Mouse (Mus musculus) limb, embryonic 11.5 days (tissue): ENCODE measurements at regions not wholly inside any gene's neighbourhood (a gene's known extent, or its start where the extent isn't known, plus 50 kb on each side); places are given as distances from the start of the nearest gene placed in this dataset.
A peak's percentile ranks its signal among the peaks of the same experiment; 100 is the strongest.
"Not testable (repeated sequence)": the region's sequence is repeated elsewhere in the genome, so short reads cannot be mapped to it uniquely, and the experiment has no call there.

Experiments
- ATAC-seq: fragments of 200-750 bp; cut with Nextera tagmentation; 2 replicates; pipeline ENCODE4 v1.8.0; 2017; ENCODE audit warnings: low read depth; ENCODE audit not compliant: insufficient number of reproducible peaks, low FRiP score, low TSS enrichment
- DNase-seq: peaks from one replicate; pipeline ENCODE4 v3.0.0-alpha.2; 2015; ENCODE audit warnings: low spot score
- H3K27ac ChIP-seq: fragments of 300-500 bp; sonication (generic); replicated peaks from 2 replicates; pipeline ENCODE4 v1.5.1; 2014; ENCODE audit warnings: low read depth, mild to moderate bottlenecking, low read length
- H3K27me3 ChIP-seq: fragments of 300-500 bp; sonication (generic); 2 replicates; pipeline ENCODE4 v1.6.1; 2014; ENCODE audit warnings: mild to moderate bottlenecking, low read length, mixed read lengths; ENCODE audit not compliant: control insufficient read depth, insufficient read depth
- H3K36me3 ChIP-seq: fragments of 300-500 bp; sonication (generic); 2 replicates; pipeline ENCODE4 v1.6.1; 2014; ENCODE audit warnings: mild to moderate bottlenecking, low read length, moderate library complexity, mixed read lengths; ENCODE audit not compliant: control insufficient read depth, insufficient read depth
- H3K4me1 ChIP-seq: fragments of 300-500 bp; sonication (generic); 2 replicates; pipeline ENCODE4 v1.6.1; 2014; ENCODE audit warnings: low read length, mixed read lengths; ENCODE audit not compliant: control insufficient read depth, insufficient read depth
- H3K4me2 ChIP-seq: fragments of 300-500 bp; sonication (generic); 2 replicates; pipeline ENCODE4 v1.6.1; 2014; ENCODE audit warnings: low read depth, mild to moderate bottlenecking, moderate library complexity; ENCODE audit not compliant: severe bottlenecking
- H3K4me3 ChIP-seq: fragments of 300-500 bp; sonication (generic); 2 replicates; pipeline ENCODE4 v1.5.1; 2014; ENCODE audit warnings: low read depth, low read length
- H3K9ac ChIP-seq: fragments of 300-500 bp; sonication (generic); 2 replicates; pipeline ENCODE4 v1.6.1; 2014; ENCODE audit warnings: mild to moderate bottlenecking, low read length
- H3K9me3 ChIP-seq: fragments of 300-500 bp; sonication (generic); 2 replicates; pipeline ENCODE4 v1.6.1; 2016; ENCODE audit warnings: low read length; ENCODE audit not compliant: control insufficient read depth
- WGBS: fragments of 180-500 bp; shearing (Covaris S2); extraction: QIAGEN DNeasy Blood & Tissue Kit; methylation state at CpG from one replicate; pipeline ENCODE4 v1.1.7; 2014; 5-methylcytosine and 5-hydroxymethylcytosine counted together

GRCm38 (mm10) chr6:24301681-24302080 is 133.8 kb upstream of the Slc13a1 start:
- H3K9ac ChIP-seq = no peak overlapping the region
- H3K9me3 ChIP-seq = no peaks in the 10 kb centered on the region
- H3K27ac ChIP-seq = no peak overlapping the region
- 78% methylated on average over 4 of the region's 4 CpGs for WGBS
- no peaks in the 10 kb centered on the region for H3K27me3 ChIP-seq
- no peak overlapping the region for H3K4me2 ChIP-seq
- no peak overlapping the region for H3K4me3 ChIP-seq
- H3K4me1 ChIP-seq = no peaks in the 10 kb centered on the region
- DNase-seq (no peak), ATAC-seq (no peak)
- no peaks in the 10 kb centered on the region for H3K36me3 ChIP-seq

GRCm38 (mm10) chr6:24301146-24301545 is 133.3 kb upstream of the Slc13a1 start:
- Histone ChIP-seq H3K27me3 (no peaks in the 10 kb centered on the region), H3K9ac (no peak overlapping the region), H3K9me3 (no peaks in the 10 kb centered on the region), H3K36me3 (no peaks in the 10 kb centered on the region), H3K4me1 (no peaks in the 10 kb centered on the region), H3K27ac (no peak overlapping the region), H3K4me2 (no peak overlapping the region), H3K4me3 (no peak overlapping the region)
- DNase-seq = no peak
- no peak for ATAC-seq
- 73% methylated on average over 1 of the region's 2 CpGs for WGBS

DNA sequence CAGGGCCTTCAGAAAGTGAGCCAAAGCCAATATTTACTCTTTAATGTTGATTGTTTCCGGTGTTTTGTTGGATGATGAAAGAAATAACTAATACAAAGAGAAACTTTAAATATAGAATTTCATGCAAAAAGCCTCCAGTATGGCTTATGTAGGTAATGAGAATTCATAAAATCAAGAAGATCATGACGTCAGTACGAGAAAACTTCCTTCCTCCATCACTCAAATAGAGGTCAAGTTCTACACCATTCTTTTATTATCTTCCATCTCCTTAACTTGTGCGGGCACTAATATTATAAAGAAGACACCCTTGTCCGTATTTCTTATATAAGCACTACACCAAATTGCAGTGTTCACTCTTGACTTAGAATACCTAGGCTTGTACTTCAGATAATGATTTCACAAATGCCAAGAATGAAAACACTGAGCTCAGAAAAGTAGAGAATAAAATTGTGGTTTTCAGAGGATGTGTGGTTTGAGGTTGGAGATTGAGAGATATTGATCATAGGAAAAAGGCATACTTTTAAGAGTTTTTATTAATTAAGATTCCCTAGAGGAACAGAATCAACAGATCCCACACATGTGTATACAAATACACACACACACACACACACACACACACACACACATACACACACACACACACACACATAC is 130.8 kb upstream of the Slc13a1 start:
- Histone ChIP-seq H3K9ac (no peak overlapping the region), H3K4me3 (no peak overlapping the region), H3K9me3 (no peaks in the 10 kb centered on the region), H3K36me3 (no peaks in the 10 kb centered on the region), H3K27me3 (no peaks in the 10 kb centered on the region), H3K4me1 (no peaks in the 10 kb centered on the region), H3K27ac (no peak overlapping the region), H3K4me2 (no peak overlapping the region)
- WGBS = 95% methylated on average over 5 of the region's 5 CpGs
- ATAC-seq (no peak), DNase-seq (no peak)

DNA sequence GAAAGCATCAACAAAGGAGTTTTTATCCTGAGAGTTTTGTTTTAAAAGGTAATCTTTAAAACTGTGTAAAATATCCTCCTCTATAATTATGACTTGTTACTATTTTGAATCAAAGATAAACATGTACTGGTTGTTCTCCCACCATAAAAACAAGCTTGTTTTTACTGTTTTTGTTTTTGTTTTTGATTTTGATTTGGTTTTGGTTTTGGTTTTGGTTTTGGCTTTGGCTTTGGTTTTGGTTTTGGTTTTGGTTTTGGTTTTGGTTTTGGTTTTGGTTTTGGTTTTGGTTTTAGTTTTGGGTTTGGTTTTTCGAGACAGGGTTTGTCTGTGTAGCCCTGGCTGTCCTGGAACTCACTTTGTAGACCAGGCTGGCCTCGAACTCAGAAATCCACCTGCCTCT is 120.9 kb upstream of the Slc13a1 start:
- H3K27ac ChIP-seq, H3K36me3 ChIP-seq, H3K4me3 ChIP-seq, H3K9me3 ChIP-seq, ATAC-seq, H3K4me2 ChIP-seq, H3K27me3 ChIP-seq, DNase-seq, H3K4me1 ChIP-seq, H3K9ac ChIP-seq: not testable (repeated sequence)
- WGBS = 87% methylated on average over 2 of the region's 2 CpGs

- Histone ChIP-seq H3K4me1 (no peaks in the 10 kb centered on the region), H3K4me2 (no peak overlapping the region), H3K27ac (no peak overlapping the region), H3K9ac (no peak overlapping the region), H3K4me3 (no peak overlapping the region), H3K9me3 (no peaks in the 10 kb centered on the region), H3K27me3 (no peaks in the 10 kb centered on the region), H3K36me3 (no peaks in the 10 kb centered on the region)
- ATAC-seq (no peak), DNase-seq (no peak)
- 81% methylated on average over 5 of the region's 5 CpGs for WGBS
Measured at GRCm38 (mm10) chr6:24272821-24273220, 104.9 kb upstream of the Slc13a1 start.

DNA sequence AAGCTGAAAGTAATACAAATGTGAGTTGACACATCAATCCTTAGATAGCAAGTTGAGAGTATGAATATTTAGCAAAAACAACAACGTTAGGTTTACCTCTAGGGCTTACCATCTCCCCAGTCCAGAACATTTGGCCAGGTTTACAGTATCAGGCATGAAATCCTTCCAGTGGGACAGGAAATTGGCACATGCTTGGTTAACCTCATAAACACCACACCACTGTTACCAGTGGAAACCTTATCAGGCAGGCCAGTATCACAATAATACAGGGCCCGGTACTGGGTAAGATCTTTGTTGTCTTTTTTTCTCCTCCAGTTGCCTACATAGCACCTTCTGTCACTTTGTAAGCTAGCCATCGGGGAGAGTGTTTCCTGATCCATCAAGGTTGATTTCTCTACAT is 101.7 kb upstream of the Slc13a1 start:
- no peak for DNase-seq
- no peaks in the 10 kb centered on the region for H3K27me3 ChIP-seq
- H3K27ac ChIP-seq = no peak overlapping the region
- ATAC-seq = no peak
- no peaks in the 10 kb centered on the region for H3K9me3 ChIP-seq
- 87% methylated on average over 3 of the region's 3 CpGs for WGBS
- H3K9ac ChIP-seq = no peak overlapping the region
- no peak overlapping the region for H3K4me3 ChIP-seq
- H3K36me3 ChIP-seq = no peaks in the 10 kb centered on the region
- no peak overlapping the region for H3K4me2 ChIP-seq
- H3K4me1 ChIP-seq = no peaks in the 10 kb centered on the region

GRCm38 (mm10) chr6:24263796-24264195 is 95.9 kb upstream of the Slc13a1 start:
- Histone ChIP-seq H3K9me3 (no peaks in the 10 kb centered on the region), H3K4me3 (no peak overlapping the region)
- peak; percentile 72; the same call in 1 of the 2 replicates for ATAC-seq

DNA sequence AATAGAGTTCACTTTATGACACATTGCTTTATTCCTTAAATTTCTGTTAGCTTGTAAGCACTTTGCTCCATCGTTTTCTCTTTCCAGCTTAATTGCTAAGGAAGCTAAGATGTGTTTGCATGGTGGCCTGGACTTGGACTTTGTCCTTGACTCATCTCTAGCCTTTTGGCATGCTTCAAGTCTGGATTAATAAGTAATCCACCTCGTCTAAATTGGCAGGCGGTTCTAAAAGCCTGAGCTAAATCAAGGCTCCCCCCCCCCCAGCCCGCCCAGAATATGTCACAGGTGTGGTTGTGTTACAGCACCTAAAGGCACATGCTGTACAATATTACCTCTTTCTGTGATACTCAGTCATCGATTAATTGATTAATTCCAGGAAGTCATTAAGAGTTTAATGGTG is 94.7 kb upstream of the Slc13a1 start:
- no peak overlapping the region for H3K4me3 ChIP-seq
- no peak overlapping the region for H3K4me2 ChIP-seq
- no peaks in the 10 kb centered on the region for H3K36me3 ChIP-seq
- WGBS = 63% methylated on average over 5 of the region's 5 CpGs
- no peak overlapping the region for H3K9ac ChIP-seq
- no peak overlapping the region for H3K27ac ChIP-seq
- DNase-seq (no peak), ATAC-seq (no peak)
- no peaks in the 10 kb centered on the region for H3K9me3 ChIP-seq
- no peaks in the 10 kb centered on the region for H3K27me3 ChIP-seq
- no peaks in the 10 kb centered on the region for H3K4me1 ChIP-seq

More at GRCm38 (mm10) chr6:24263796-24264195, 95.9 kb upstream of the Slc13a1 start:
- no peak overlapping the region for H3K27ac ChIP-seq
- no peaks in the 10 kb centered on the region for H3K4me1 ChIP-seq
- 29% methylated on average over 4 of the region's 4 CpGs for WGBS
- DNase-seq = no peak
- no peak overlapping the region for H3K4me2 ChIP-seq
- no peaks in the 10 kb centered on the region for H3K36me3 ChIP-seq
- no peak overlapping the region for H3K9ac ChIP-seq
- H3K27me3 ChIP-seq = no peaks in the 10 kb centered on the region

GRCm38 (mm10) chr6:24245591-24245990 is 77.7 kb upstream of the Slc13a1 start:
- Histone ChIP-seq H3K27ac (no peak overlapping the region), H3K36me3 (no peaks in the 10 kb centered on the region), H3K9ac (no peak overlapping the region), H3K9me3 (no peaks in the 10 kb centered on the region), H3K4me2 (no peak overlapping the region), H3K4me1 (no peaks in the 10 kb centered on the region), H3K27me3 (no peaks in the 10 kb centered on the region), H3K4me3 (no peak overlapping the region)
- no peak for ATAC-seq
- no peak for DNase-seq
- 92% methylated on average over 1 of the region's 1 CpGs for WGBS
